In the genomic region with DNA sequence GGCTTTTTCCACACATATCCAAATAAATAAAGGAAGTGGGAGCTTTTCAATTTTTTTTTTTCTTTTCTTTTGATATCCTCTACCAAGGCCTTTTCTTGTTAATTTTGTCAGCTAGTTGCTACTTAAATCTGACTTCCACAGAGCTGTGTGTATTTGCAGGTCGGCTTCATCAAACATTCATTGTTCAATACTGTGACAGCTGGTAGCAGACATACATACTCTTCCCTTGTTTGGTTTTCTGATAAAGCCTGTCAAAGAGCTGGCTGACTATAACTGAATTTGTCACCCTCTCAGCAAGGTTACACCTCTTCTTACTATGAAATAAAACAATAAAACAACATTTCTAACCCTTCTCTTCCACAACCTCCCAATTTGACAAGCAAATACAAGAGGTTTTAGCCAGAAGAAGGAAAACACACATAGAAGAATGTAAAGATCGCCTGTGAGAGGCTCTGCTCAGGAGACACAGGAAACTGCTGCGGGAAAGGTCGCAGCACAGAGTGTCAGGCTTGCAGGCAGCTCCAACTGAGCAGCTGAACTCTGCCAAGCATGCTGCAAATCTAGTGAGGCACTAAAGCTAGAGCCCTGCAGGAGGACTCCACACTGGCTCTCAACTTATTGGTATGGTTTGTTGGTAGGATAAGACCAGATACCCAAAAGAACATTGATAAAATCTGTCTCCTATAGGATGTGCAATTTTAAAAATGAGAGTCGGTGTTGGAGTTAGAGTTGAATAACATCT, we compare ENCODE assay signal across 13 mouse cellular contexts.
DNase-seq lines count a peak whose midpoint lies in the region; ATAC-seq and TF ChIP-seq lines count a peak whose summit lies in the region.
"Had no signal": no experiment of that assay in that cellular context is flagged by ENCODE, and none has a peak within 500 bp of the region (broad histone marks: within the 10 kb centered on the region; RNA-seq: fewer than 3 reads in every experiment).

No protein-coding gene starts in this region.

- ATAC-seq in hindbrain, embryonic 16.5 days: no peak
- ATAC-seq in embryonic facial prominence, embryonic 11.5 days (replicated peaks; ENCODE audit: insufficient number of reproducible peaks, low FRiP score, low TSS enrichment, low read depth): no peak
- ATAC-seq in midbrain, embryonic 14.5 days (ENCODE audit: low FRiP score, low TSS enrichment): no peak
- ATAC-seq: intestine, embryonic 16.5 days; Patski had no signal

- no peaks in the 10 kb centered on the region for H3K36me3 ChIP-seq in hindbrain, embryonic 10.5 days
- H3K36me3 ChIP-seq in hindbrain, embryonic 16.5 days (ENCODE audit: control insufficient read depth, insufficient read depth, low read length): no peaks in the 10 kb centered on the region
- no peaks in the 10 kb centered on the region for H3K36me3 ChIP-seq in embryonic facial prominence, embryonic 11.5 days (replicated peaks; ENCODE audit: control insufficient read depth, insufficient read depth, low read depth, low read length)
- H3K36me3 ChIP-seq in midbrain, embryonic 14.5 days (ENCODE audit: control insufficient read depth, insufficient read depth, low read length): no peaks in the 10 kb centered on the region

- TF ChIP-seq CTCF in gastrocnemius, adult 2 months (IDR thresholded peaks at IDR 0.05): no peak

- no peak overlapping the region for H3K9ac ChIP-seq in hindbrain, embryonic 16.5 days (ENCODE audit: low read depth, low read length)
- H3K9ac ChIP-seq in embryonic facial prominence, embryonic 11.5 days (replicated peaks; ENCODE audit: low read length): no peak overlapping the region
- H3K9ac ChIP-seq in midbrain, embryonic 14.5 days (replicated peaks; ENCODE audit: low read length): no peak overlapping the region
- H3K9ac ChIP-seq: liver, embryonic 14.5 days had no signal

- intact Hi-C loops in gastrocnemius, adult 2 months (cut with DNase I): no loop called here

- peaks cover 7% of the 10 kb centered on the region; the same call in 1 of the 2 replicates for H3K27me3 ChIP-seq in hindbrain, embryonic 10.5 days (ENCODE audit: insufficient read depth, poor library complexity, severe bottlenecking)
- no peaks in the 10 kb centered on the region for H3K27me3 ChIP-seq in hindbrain, embryonic 16.5 days (replicated peaks; ENCODE audit: control insufficient read depth, insufficient read depth, low read length)
- H3K27me3 ChIP-seq in embryonic facial prominence, embryonic 11.5 days (ENCODE audit: control insufficient read depth, insufficient read depth, low read length): no peaks in the 10 kb centered on the region
- no peaks in the 10 kb centered on the region for H3K27me3 ChIP-seq in midbrain, embryonic 14.5 days (ENCODE audit: control insufficient read depth, insufficient read depth, low read length)
- H3K27me3 ChIP-seq: CH12.LX had no signal

- H3K27ac ChIP-seq in hindbrain, embryonic 10.5 days: no peak overlapping the region
- H3K27ac ChIP-seq in hindbrain, embryonic 16.5 days (ENCODE audit: low read depth, low read length): no peak overlapping the region
- no peak overlapping the region for H3K27ac ChIP-seq in embryonic facial prominence, embryonic 11.5 days (replicated peaks; ENCODE audit: low read depth, low read length)
- H3K27ac ChIP-seq in midbrain, embryonic 14.5 days (replicated peaks; ENCODE audit: low read depth, low read length): peak overlapping the region; percentile 52; the same call in 1 of the 2 replicates
- no peak overlapping the region for H3K27ac ChIP-seq in gastrocnemius, adult 2 months
- H3K27ac ChIP-seq: liver, embryonic 14.5 days had no signal

- H3K4me3 ChIP-seq in hindbrain, embryonic 10.5 days: no peak overlapping the region
- H3K4me3 ChIP-seq in hindbrain, embryonic 16.5 days (ENCODE audit: low read length): no peak overlapping the region
- no peak overlapping the region for H3K4me3 ChIP-seq in embryonic facial prominence, embryonic 11.5 days (ENCODE audit: low read depth, low read length)
- H3K4me3 ChIP-seq in midbrain, embryonic 14.5 days (replicated peaks; ENCODE audit: low read depth, low read length): no peak overlapping the region
- no peak overlapping the region for H3K4me3 ChIP-seq in gastrocnemius, adult 2 months

- peaks cover 14% of the 10 kb centered on the region for H3K4me1 ChIP-seq in hindbrain, embryonic 10.5 days (replicated peaks)
- no peaks in the 10 kb centered on the region; the same call in 1 of the 2 replicates for H3K4me1 ChIP-seq in hindbrain, embryonic 16.5 days (ENCODE audit: control insufficient read depth, insufficient read depth, low read depth, low read length)
- H3K4me1 ChIP-seq in embryonic facial prominence, embryonic 11.5 days (ENCODE audit: control insufficient read depth, insufficient read depth, low read length): no peaks in the 10 kb centered on the region
- peaks cover 12% of the 10 kb centered on the region for H3K4me1 ChIP-seq in midbrain, embryonic 14.5 days (ENCODE audit: control insufficient read depth, insufficient read depth, low read length)

- H3K9me3 ChIP-seq in hindbrain, embryonic 10.5 days: no peaks in the 10 kb centered on the region
- H3K9me3 ChIP-seq in hindbrain, embryonic 16.5 days (ENCODE audit: control insufficient read depth, low read length): no peaks in the 10 kb centered on the region
- no peaks in the 10 kb centered on the region for H3K9me3 ChIP-seq in embryonic facial prominence, embryonic 11.5 days (replicated peaks; ENCODE audit: control insufficient read depth, low read length)
- no peaks in the 10 kb centered on the region for H3K9me3 ChIP-seq in midbrain, embryonic 14.5 days (ENCODE audit: control insufficient read depth, low read length)

- no peak overlapping the region for H3K4me2 ChIP-seq in hindbrain, embryonic 16.5 days (ENCODE audit: low read length)
- H3K4me2 ChIP-seq in embryonic facial prominence, embryonic 11.5 days (ENCODE audit: low read depth, low read length): no peak overlapping the region
- H3K4me2 ChIP-seq in midbrain, embryonic 14.5 days (ENCODE audit: low read length): no peak overlapping the region

- peak; percentile 14 for DNase-seq in hindbrain, embryonic 10.5 days (ENCODE audit: low spot score)
- DNase-seq in embryo, embryonic 10 days (ENCODE audit: low spot score): peak; percentile 63
- DNase-seq in embryonic facial prominence, embryonic 11.5 days (ENCODE audit: low spot score): peak; percentile 45
- peak; percentile 65 for DNase-seq in midbrain, embryonic 14.5 days
- DNase-seq in gastrocnemius, adult 8-10 months (ENCODE audit: low spot score in 2 of 2): no peak
- no peak for DNase-seq in gastrocnemius, adult 2 months
- DNase-seq: adrenal gland, adult 2 months; heart, postnatal 10 days had no signal

- 24% methylated on average over 5 of the region's 5 CpGs for WGBS in hindbrain, embryonic 10.5 days
- WGBS in hindbrain, embryonic 16.5 days: 35% methylated on average over 5 of the region's 5 CpGs
- WGBS in embryonic facial prominence, embryonic 11.5 days: 16% methylated on average over 5 of the region's 5 CpGs
- 11% methylated on average over 5 of the region's 5 CpGs for WGBS in midbrain, embryonic 14.5 days

Comparison
In these comparisons a context has a peak if more than half of its experiments do, and no peak if none do; other contexts are left out.
1. DNase-seq: peak in hindbrain, embryonic 10.5 days (single experiment), embryo, embryonic 10 days (single experiment), embryonic facial prominence, embryonic 11.5 days (single experiment) and midbrain, embryonic 14.5 days (single experiment); none in gastrocnemius, adult 8-10 months (0 of 2) and gastrocnemius, adult 2 months (single experiment).